Mouse (Mus musculus) forebrain, postnatal 0 days (tissue): ENCODE measurements around the gene Il10rb. TPM values are rescaled to one million over a fixed set of nuclear protein-coding genes. Genes with fewer than 3 reads are reported as not detected.
"Not testable (repeated sequence)": the region's sequence is repeated elsewhere in the genome, so short reads cannot be mapped to it uniquely, and the experiment has no call there.

ENCODE experiments used
- ATAC-seq: fragments of 200-750 bp; cut with Nextera tagmentation; 2 replicates; pipeline ENCODE4 v1.8.0; 2017; ENCODE audit warnings: mild to moderate bottlenecking, moderate library complexity
- DNase-seq: peaks from one replicate; pipeline ENCODE4 v3.0.0-alpha.2; 2015
- H3K27ac ChIP-seq: fragments of 300-500 bp; sonication (generic); 2 replicates; pipeline ENCODE4 v1.5.1; 2014; ENCODE audit warnings: low read depth, mild to moderate bottlenecking, antibody characterized with exemption, low read length, moderate library complexity, mixed read lengths
- H3K27me3 ChIP-seq: fragments of 300-500 bp; sonication (generic); 2 replicates; pipeline ENCODE4 v1.6.1; 2014; ENCODE audit warnings: mild to moderate bottlenecking, low read length, mixed read lengths; ENCODE audit not compliant: insufficient read depth
- H3K36me3 ChIP-seq: fragments of 300-500 bp; sonication (generic); 2 replicates; pipeline ENCODE4 v1.6.1; 2014; ENCODE audit warnings: mild to moderate bottlenecking, moderate library complexity; ENCODE audit not compliant: insufficient read depth
- H3K4me1 ChIP-seq: fragments of 300-500 bp; sonication (generic); 2 replicates; pipeline ENCODE4 v1.6.1; 2014; ENCODE audit warnings: antibody characterized with exemption; ENCODE audit not compliant: insufficient read depth
- H3K4me2 ChIP-seq: fragments of 300-500 bp; sonication (generic); 2 replicates; pipeline ENCODE4 v1.6.1; 2014; ENCODE audit warnings: low read depth, mild to moderate bottlenecking, moderate library complexity
- H3K4me3 ChIP-seq: fragments of 300-500 bp; sonication (generic); 2 replicates; pipeline ENCODE4 v1.5.1; 2014; ENCODE audit warnings: low read depth, low read length, mixed read lengths
- H3K9ac ChIP-seq: fragments of 300-500 bp; sonication (generic); 2 replicates; pipeline ENCODE4 v1.6.1; 2014; ENCODE audit warnings: mild to moderate bottlenecking
- H3K9me3 ChIP-seq: fragments of 300-500 bp; sonication (generic); 2 replicates; pipeline ENCODE4 v1.6.1; 2016; ENCODE audit warnings: low read length
- CTCF ChIP-seq: sonication (generic); IDR thresholded peaks from 2 replicates; pipeline ENCODE4 v1.5.1; 2016; ENCODE audit warnings: antibody characterized with exemption, control low read depth, low read depth
- WGBS: fragments of 180-500 bp; shearing (Covaris S2); extraction: QIAGEN DNeasy Blood & Tissue Kit; methylation state at CpG from one replicate; pipeline ENCODE4 v1.1.7; 2014; 5-methylcytosine and 5-hydroxymethylcytosine counted together
- polyA plus RNA-seq: library from polyadenylated mRNA; unstranded; fragments of >200 nt; fragmentation: Nextera tagmentation; extraction: Ambion mirVana; gene quantifications from 2 replicates; pipeline ENCODE4 v1.2.1, GENCODE M21; 2015
- total RNA-seq: library from RNA; depleted of rRNA; stranded (reverse); fragments of >200 nt; gene quantifications from 2 replicates; pipeline ENCODE4 v1.2.3, GENCODE M21; 2014

The Il10rb gene
- total and polyA plus RNA-seq, 2 experiments from 2014 or later, result 7.9 to 9.2 TPM

DNA sequence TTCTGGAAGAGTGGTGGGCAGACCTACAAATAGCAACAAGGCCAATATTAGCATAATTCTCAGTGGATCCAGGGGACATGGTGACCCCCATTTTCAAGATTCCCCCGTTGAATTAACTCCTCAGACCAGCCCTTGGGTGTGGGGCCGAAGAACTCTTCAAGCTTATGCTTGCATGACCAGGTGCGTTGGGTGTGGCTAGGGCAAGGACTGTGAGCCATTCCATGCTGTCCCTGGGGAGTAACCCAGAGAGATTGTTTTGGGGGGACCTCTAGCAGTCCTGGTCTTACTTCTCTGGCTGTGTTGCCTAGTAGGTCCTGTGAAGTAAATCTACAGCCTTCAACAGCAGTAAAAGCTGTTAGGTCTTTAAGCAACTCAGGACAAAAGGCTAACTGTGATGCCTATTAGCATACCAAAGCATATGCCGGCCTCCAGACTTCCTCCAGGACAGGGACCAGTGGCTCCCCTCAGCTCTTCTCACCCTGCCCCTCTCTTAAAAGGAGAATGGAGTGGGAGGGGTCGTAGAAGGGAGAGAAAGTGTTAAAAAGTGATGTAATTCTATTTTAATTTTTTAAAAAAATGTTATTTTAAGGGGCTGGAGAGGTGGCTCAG, 26.9 kb downstream of the Il10rb start:
- 45% methylated on average over 5 of the region's 5 CpGs for WGBS
- TF ChIP-seq CTCF, result no peak
- H3K9ac ChIP-seq, result no peak overlapping the region
- no peak for ATAC-seq
- H3K4me1 ChIP-seq, result no peaks in the 10 kb centered on the region
- no peaks in the 10 kb centered on the region for H3K36me3 ChIP-seq
- DNase-seq, result no peak
- H3K4me2 ChIP-seq, result no peak overlapping the region
- H3K9me3 ChIP-seq, result no peaks in the 10 kb centered on the region
- no peak overlapping the region for H3K27ac ChIP-seq
- H3K27me3 ChIP-seq, result no peaks in the 10 kb centered on the region
- H3K4me3 ChIP-seq, result no peak overlapping the region

DNA sequence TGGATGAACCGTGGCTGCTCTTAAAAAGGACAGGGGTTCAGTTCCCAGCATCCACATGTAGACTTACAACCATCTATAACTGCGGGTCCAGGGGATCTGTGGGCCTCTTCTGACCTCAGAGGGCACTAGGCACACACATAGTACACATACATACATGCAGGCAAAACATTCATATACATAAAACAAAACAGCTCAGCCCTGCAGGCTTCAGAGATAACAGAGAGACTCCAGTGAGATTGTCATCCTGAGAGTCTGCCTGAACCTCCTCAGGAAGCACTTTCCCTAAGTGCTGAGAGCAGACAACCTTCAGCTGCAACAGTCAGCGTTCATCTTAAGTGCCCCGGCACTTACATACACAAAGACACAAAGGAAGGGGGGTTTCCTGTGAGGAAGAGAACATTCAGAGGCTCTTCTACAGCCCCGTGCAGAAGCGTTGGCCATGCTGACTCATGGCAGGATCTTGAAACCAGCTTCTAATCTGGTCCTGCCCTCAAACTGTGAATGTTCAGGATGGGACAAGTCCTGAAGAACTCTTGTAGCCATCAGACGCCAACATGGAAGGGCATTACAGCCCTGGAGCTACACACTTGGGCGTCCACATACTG, 27.5 kb downstream of the Il10rb start:
- Histone ChIP-seq H3K4me2 (no peak overlapping the region), H3K9ac (no peak overlapping the region), H3K9me3 (no peaks in the 10 kb centered on the region), H3K27me3 (no peaks in the 10 kb centered on the region), H3K4me3 (no peak overlapping the region), H3K36me3 (no peaks in the 10 kb centered on the region), H3K27ac (no peak overlapping the region), H3K4me1 (no peaks in the 10 kb centered on the region)
- TF ChIP-seq CTCF, result no peak
- ATAC-seq, result no peak
- 70% methylated on average over 8 of the region's 8 CpGs for WGBS
- DNase-seq, result no peak

DNA sequence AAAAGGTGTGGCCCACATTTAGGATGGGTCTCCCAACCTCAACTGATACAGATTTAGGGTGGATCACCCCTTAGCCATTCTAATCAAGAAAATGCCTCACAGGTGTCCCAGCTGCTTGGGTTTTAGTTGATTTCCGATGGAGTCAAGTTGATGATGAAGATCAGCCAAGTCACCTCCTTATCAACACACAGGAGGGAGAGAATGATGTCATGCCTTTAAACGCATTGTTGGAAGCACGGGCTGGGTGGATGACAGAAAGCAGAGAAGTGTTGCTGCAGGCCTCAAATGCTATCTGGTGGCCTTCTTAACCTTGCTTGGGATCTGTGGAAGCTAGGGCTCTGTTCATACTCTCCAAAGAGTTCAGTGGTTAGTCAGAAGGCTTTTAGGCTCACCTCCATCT, 28.2 kb downstream of the Il10rb start:
- no peak overlapping the region for H3K9ac ChIP-seq
- H3K36me3 ChIP-seq, result no peaks in the 10 kb centered on the region
- no peak overlapping the region for H3K27ac ChIP-seq
- ATAC-seq (no peak), DNase-seq (no peak)
- no peaks in the 10 kb centered on the region for H3K9me3 ChIP-seq
- no peaks in the 10 kb centered on the region for H3K4me1 ChIP-seq
- H3K4me2 ChIP-seq, result no peak overlapping the region
- no peaks in the 10 kb centered on the region for H3K27me3 ChIP-seq
- TF ChIP-seq CTCF, result no peak
- no peak overlapping the region for H3K4me3 ChIP-seq
- 89% methylated on average over 3 of the region's 3 CpGs for WGBS

DNA sequence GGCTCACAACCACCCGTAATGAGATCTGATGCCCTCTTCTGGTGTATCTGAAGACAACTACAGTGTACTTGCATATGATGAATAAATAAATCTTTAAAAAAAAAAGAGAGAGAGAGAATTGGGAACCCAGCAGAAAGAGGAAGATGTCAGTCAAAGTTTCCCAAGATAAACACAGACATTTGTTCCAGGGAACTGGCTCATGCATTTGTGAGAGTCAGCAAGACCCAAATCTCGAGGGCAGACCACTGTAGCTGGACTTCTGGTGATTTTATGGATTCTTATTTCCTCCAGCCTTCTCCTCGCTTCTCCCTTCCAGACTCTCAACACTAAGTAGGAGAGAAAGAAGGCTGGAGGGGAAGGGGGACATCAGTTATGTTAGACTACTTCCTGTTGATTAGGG, 32.1 kb downstream of the Il10rb start:
- Histone ChIP-seq H3K9ac (no peak overlapping the region), H3K4me3 (no peak overlapping the region), H3K27ac (no peak overlapping the region), H3K27me3 (no peaks in the 10 kb centered on the region), H3K36me3 (no peaks in the 10 kb centered on the region), H3K4me1 (no peaks in the 10 kb centered on the region), H3K4me2 (no peak overlapping the region), H3K9me3 (no peaks in the 10 kb centered on the region)
- DNase-seq (no peak), ATAC-seq (no peak)
- no peak for TF ChIP-seq CTCF
- 56% methylated on average over 3 of the region's 3 CpGs for WGBS

DNA sequence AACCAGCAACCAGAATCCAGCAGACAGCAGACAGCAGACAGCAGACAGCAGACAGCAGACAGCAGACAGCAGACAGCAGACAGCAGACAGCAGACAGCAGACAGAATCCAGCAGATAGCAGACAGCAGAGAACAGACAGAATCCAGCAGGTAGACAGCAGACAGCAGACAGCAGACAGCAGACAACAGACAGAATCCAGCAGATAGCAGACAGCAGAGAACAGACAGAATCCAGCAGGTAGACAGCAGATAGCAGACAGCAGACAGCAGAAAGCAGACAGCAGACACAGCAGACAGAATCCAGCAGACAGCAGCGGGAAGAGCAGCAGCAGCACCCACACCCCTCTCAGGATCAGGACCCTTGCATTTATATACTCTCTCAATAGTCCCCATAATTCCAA, 32.6 kb downstream of the Il10rb start:
- not testable (repeated sequence) for H3K27ac ChIP-seq, H3K9me3 ChIP-seq, H3K4me3 ChIP-seq, DNase-seq, H3K36me3 ChIP-seq, H3K27me3 ChIP-seq, H3K4me1 ChIP-seq, ATAC-seq, H3K4me2 ChIP-seq, H3K9ac ChIP-seq
- WGBS, result 84% methylated on average over 1 of the region's 1 CpGs

DNA sequence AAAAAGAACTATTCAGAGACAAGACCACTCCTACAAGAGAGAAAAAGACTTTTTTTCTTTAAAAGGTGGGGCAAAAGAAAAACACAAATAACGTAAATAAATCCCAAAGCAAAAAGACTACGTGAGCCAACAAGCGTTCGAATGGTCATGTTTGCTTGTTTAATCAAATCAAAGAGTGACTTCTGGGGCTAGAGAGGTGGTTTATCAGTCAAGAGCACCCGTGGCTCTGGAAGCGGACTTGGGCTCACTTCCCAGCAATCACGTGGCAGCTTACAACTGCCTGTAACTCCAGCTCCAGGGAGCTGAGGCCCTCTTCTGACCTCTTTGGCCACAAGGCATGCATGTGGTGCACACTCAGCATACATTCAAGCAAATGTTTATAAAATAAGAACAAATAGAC, 35.4 kb downstream of the Il10rb start:
- H3K4me1 ChIP-seq, result no peaks in the 10 kb centered on the region
- no peaks in the 10 kb centered on the region for H3K27me3 ChIP-seq
- H3K9me3 ChIP-seq, result no peaks in the 10 kb centered on the region
- no peak for DNase-seq
- no peak for ATAC-seq
- no peak overlapping the region for H3K27ac ChIP-seq
- no peak overlapping the region for H3K4me2 ChIP-seq
- WGBS, result 66% methylated on average over 7 of the region's 7 CpGs
- no peak overlapping the region for H3K9ac ChIP-seq
- TF ChIP-seq CTCF, result no peak
- H3K4me3 ChIP-seq, result no peak overlapping the region
- H3K36me3 ChIP-seq, result no peaks in the 10 kb centered on the region

DNA sequence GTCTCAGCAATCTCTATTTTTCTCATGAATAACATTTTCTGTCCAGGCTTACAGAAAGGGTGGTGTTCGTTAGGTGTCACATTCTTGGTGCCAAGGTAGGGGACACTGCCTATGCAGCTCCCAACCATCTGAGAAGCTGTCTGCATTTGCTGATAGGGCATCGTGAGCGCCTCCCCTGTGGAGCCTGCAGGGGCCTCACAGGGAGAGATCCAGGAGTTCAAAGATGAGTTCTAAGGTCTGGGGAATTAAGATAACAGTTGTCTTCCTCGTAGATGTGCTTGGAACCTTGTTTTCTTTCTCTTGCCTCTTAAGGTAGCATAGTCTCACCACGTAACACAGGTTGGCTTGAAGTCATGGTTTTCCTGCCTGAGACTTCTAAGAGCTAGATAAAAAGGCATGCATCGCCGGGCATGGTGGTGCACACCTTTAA, 35.9 kb downstream of the Il10rb start:
- Histone ChIP-seq H3K36me3 (no peaks in the 10 kb centered on the region), H3K27me3 (no peaks in the 10 kb centered on the region), H3K4me2 (no peak overlapping the region), H3K27ac (no peak overlapping the region), H3K9ac (no peak overlapping the region), H3K9me3 (no peaks in the 10 kb centered on the region), H3K4me1 (no peaks in the 10 kb centered on the region), H3K4me3 (no peak overlapping the region)
- WGBS, result 88% methylated on average over 7 of the region's 7 CpGs
- DNase-seq (no peak), ATAC-seq (no peak)
- no peak for TF ChIP-seq CTCF
